ENCODE assay signal across 10 mouse cellular contexts in genomic region chr3:122360721-122361138, GRCm38 (mm10).
DNase-seq lines count a peak whose midpoint lies in the region; ATAC-seq and TF ChIP-seq lines count a peak whose summit lies in the region.
"Had no signal": no experiment of that assay in that cellular context is flagged by ENCODE, and none has a peak within 500 bp of the region (broad histone marks: within the 10 kb centered on the region; RNA-seq: fewer than 3 reads in every experiment).

No protein-coding gene starts in this region.

- H3K4me2 ChIP-seq in hindbrain, embryonic 11.5 days (replicated peaks; ENCODE audit: low read depth, low read length) = no peak overlapping the region
- no peak overlapping the region for H3K4me2 ChIP-seq in hindbrain, embryonic 12.5 days (replicated peaks)
- no peak overlapping the region for H3K4me2 ChIP-seq in heart, postnatal 0 days (ENCODE audit: low read depth, low read length)
- no peak overlapping the region for H3K4me2 ChIP-seq in limb, embryonic 13.5 days (replicated peaks)
- H3K4me2 ChIP-seq: lung, embryonic 15.5 days had no signal

- no peaks in the 10 kb centered on the region for H3K27me3 ChIP-seq in hindbrain, embryonic 11.5 days (ENCODE audit: control insufficient read depth, insufficient read depth, low read length)
- H3K27me3 ChIP-seq in hindbrain, embryonic 12.5 days = 0 out of 2 replicates have a peak, but pooled peaks cover 3% of the 10 kb centered on the region
- H3K27me3 ChIP-seq in heart, postnatal 0 days (ENCODE audit: control insufficient read depth, insufficient read depth, low read length) = no peaks in the 10 kb centered on the region
- H3K27me3 ChIP-seq in limb, embryonic 13.5 days = peaks cover 21% of the 10 kb centered on the region
- H3K27me3 ChIP-seq: lung, embryonic 15.5 days had no signal

- no peaks in the 10 kb centered on the region for H3K36me3 ChIP-seq in hindbrain, embryonic 11.5 days (ENCODE audit: control insufficient read depth, insufficient read depth, low read length)
- no peaks in the 10 kb centered on the region for H3K36me3 ChIP-seq in hindbrain, embryonic 12.5 days
- H3K36me3 ChIP-seq in heart, postnatal 0 days (replicated peaks; ENCODE audit: control insufficient read depth, insufficient read depth, low read length) = no peaks in the 10 kb centered on the region
- no peaks in the 10 kb centered on the region for H3K36me3 ChIP-seq in limb, embryonic 13.5 days
- H3K36me3 ChIP-seq: lung, embryonic 15.5 days had no signal

- no peak overlapping the region for H3K4me3 ChIP-seq in hindbrain, embryonic 11.5 days (ENCODE audit: low read depth, low read length)
- no peak overlapping the region for H3K4me3 ChIP-seq in hindbrain, embryonic 12.5 days
- H3K4me3 ChIP-seq in heart, postnatal 0 days (ENCODE audit: low read depth, low read length) = no peak overlapping the region
- H3K4me3 ChIP-seq in limb, embryonic 13.5 days = no peak overlapping the region
- H3K4me3 ChIP-seq: lung, embryonic 15.5 days had no signal

- no peak overlapping the region for H3K9ac ChIP-seq in hindbrain, embryonic 11.5 days (ENCODE audit: low read depth, low read length)
- no peak overlapping the region for H3K9ac ChIP-seq in hindbrain, embryonic 12.5 days
- no peak overlapping the region for H3K9ac ChIP-seq in heart, postnatal 0 days (replicated peaks; ENCODE audit: low read depth, low read length)
- H3K9ac ChIP-seq in limb, embryonic 13.5 days = no peak overlapping the region
- H3K9ac ChIP-seq: lung, embryonic 15.5 days had no signal

- H3K4me1 ChIP-seq in hindbrain, embryonic 11.5 days (replicated peaks; ENCODE audit: control insufficient read depth, insufficient read depth, low read length) = peaks cover 6% of the 10 kb centered on the region
- H3K4me1 ChIP-seq in hindbrain, embryonic 12.5 days = peaks cover 12% of the 10 kb centered on the region
- peaks cover 4% of the 10 kb centered on the region; the same call in 1 of the 2 replicates for H3K4me1 ChIP-seq in heart, postnatal 0 days (ENCODE audit: control insufficient read depth, insufficient read depth)
- H3K4me1 ChIP-seq in limb, embryonic 13.5 days = peaks cover 38% of the 10 kb centered on the region

- 27% methylated on average over 5 of the region's 5 CpGs for WGBS in hindbrain, embryonic 11.5 days
- WGBS in hindbrain, embryonic 12.5 days = 33% methylated on average over 5 of the region's 5 CpGs
- 47% methylated on average over 5 of the region's 5 CpGs for WGBS in heart, postnatal 0 days
- WGBS in limb, embryonic 13.5 days = 26% methylated on average over 5 of the region's 5 CpGs

- no peak for TF ChIP-seq EP300 in heart, postnatal 0 days (IDR thresholded peaks at IDR 0.05; ENCODE audit: low read depth)

- peak; percentile 37 for DNase-seq in hindbrain, embryonic 11.5 days (ENCODE audit: low spot score)
- DNase-seq in embryo, embryonic 10.5 days (ENCODE audit: low spot score) = peak; percentile 78
- DNase-seq in heart, postnatal 0 days (ENCODE audit: low spot score) = peak; percentile 55
- no peak for DNase-seq in B cell, adult 2 months
- DNase-seq in urinary bladder, postnatal 36 days (ENCODE audit: low spot score in 2 of 2) = no peak
- DNase-seq: right cerebral cortex, postnatal 14 days had no signal

- H3K9me3 ChIP-seq in hindbrain, embryonic 11.5 days (ENCODE audit: control insufficient read depth, low read length) = no peaks in the 10 kb centered on the region
- no peaks in the 10 kb centered on the region for H3K9me3 ChIP-seq in hindbrain, embryonic 12.5 days (replicated peaks)
- no peaks in the 10 kb centered on the region for H3K9me3 ChIP-seq in heart, postnatal 0 days (replicated peaks; ENCODE audit: control insufficient read depth, low read length)
- no peaks in the 10 kb centered on the region for H3K9me3 ChIP-seq in limb, embryonic 13.5 days
- H3K9me3 ChIP-seq: lung, embryonic 15.5 days had no signal

- no peak for TF ChIP-seq CTCF in heart, postnatal 0 days (IDR thresholded peaks at IDR 0.05; ENCODE audit: low read depth)

- H3K27ac ChIP-seq in hindbrain, embryonic 11.5 days (ENCODE audit: low read depth, low read length) = no peak overlapping the region
- no peak overlapping the region for H3K27ac ChIP-seq in hindbrain, embryonic 12.5 days
- no peak overlapping the region for H3K27ac ChIP-seq in heart, postnatal 0 days (ENCODE audit: low read depth)
- no peak overlapping the region for H3K27ac ChIP-seq in limb, embryonic 13.5 days
- H3K27ac ChIP-seq: lung, embryonic 15.5 days had no signal

- ATAC-seq in hindbrain, embryonic 11.5 days (ENCODE audit: low FRiP score) = peak; percentile 55; the same call in 1 of the 2 replicates
- no peak for ATAC-seq in hindbrain, embryonic 12.5 days (ENCODE audit: low FRiP score)
- ATAC-seq in heart, postnatal 0 days (ENCODE audit: insufficient read depth, low read depth) = peak; percentile 65
- ATAC-seq in limb, embryonic 13.5 days (ENCODE audit: low FRiP score, low read depth) = peak; percentile 60
- no peak for ATAC-seq in megakaryocyte progenitor cell, adult 5-6 weeks (replicated peaks; ENCODE audit: poor library complexity)

Comparison
In these comparisons a context has a peak if more than half of its experiments do, and no peak if none do; other contexts are left out.
1. ATAC-seq: peak in hindbrain, embryonic 11.5 days (single experiment), heart, postnatal 0 days (single experiment) and limb, embryonic 13.5 days (single experiment); none in hindbrain, embryonic 12.5 days (single experiment) and megakaryocyte progenitor cell, adult 5-6 weeks (single experiment).
2. DNase-seq: peak in hindbrain, embryonic 11.5 days (single experiment), embryo, embryonic 10.5 days (single experiment) and heart, postnatal 0 days (single experiment); none in B cell, adult 2 months (0 of 2) and urinary bladder, postnatal 36 days (0 of 2).